Mouse (Mus musculus) embryonic stem cell, embryonic (primary cell): ENCODE measurements at regions not wholly inside any gene's neighbourhood (a gene's known extent, or its start where the extent isn't known, plus 50 kb on each side); places are given as distances from the start of the nearest gene placed in this dataset.

ENCODE experiments used
- CTCF ChIA-PET, 4 experiments: fragments of 300-600 bp in 2 of 4; fragments of 350-600 bp in 2 of 4; sonication (Branson Sonifier 250); formaldehyde crosslinking; loops; one replicate each; lab custom pipeline; 2022; ENCODE audit warnings: inconsistent platforms in 2 of 4; lab: Charles Lee
- POLR2A ChIA-PET, 4 experiments: fragments of 300-600 bp in 2 of 4; fragments of 350-600 bp in 2 of 4; sonication (Branson Sonifier 250); formaldehyde crosslinking; loops; one replicate each; lab custom pipeline; 2022; ENCODE audit warnings: antibody characterized with exemption in 4 of 4, inconsistent platforms in 1 of 4; lab: Charles Lee

GRCm38 (mm10) chr4:31454898-31455297 lies 509.0 kb upstream of the Map3k7 start:
- CTCF ChIA-PET = no interaction called here
- POLR2A ChIA-PET = interaction anchor here in 1 of 4 experiments (0.7 kb wide), 1 partner anchor 123 kb away, joined by 3 read pairs; no protein-coding TSS in a partner anchor

DNA sequence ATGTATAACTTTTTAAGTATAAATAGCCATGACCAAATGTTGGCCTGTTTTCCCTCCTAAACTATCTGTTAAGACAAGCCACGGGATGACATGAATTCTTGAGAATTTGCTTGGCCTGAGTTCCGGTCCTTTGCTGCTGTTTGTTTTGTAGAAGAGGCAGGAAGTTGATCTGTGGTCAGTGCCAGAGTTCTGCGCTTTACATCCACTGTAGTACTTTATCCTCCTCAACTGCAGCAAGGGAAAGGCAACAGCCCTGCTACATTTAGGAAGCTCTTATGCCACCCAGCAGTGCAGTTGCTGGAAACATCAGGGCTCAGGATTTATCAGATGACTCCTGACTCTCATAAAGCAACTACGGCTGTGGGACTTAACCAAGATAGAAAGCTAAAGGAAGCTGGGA lies 508.4 kb upstream of the Map3k7 start:
- POLR2A ChIA-PET = interaction anchor here in 1 of 4 experiments (0.7 kb wide), 1 partner anchor 124 kb away, joined by 3 read pairs; no protein-coding TSS in a partner anchor

GRCm38 (mm10) chr4:31462456-31462855 lies 501.4 kb upstream of the Map3k7 start:
- ChIA-PET CTCF (no interaction called here), POLR2A (no interaction called here)

More for the DNA sequence above, 508.4 kb upstream of the Map3k7 start:
- CTCF ChIA-PET = interaction anchor here in 1 of 4 experiments (0.5 kb wide), 1 partner anchor 997 kb away, joined by 3 read pairs; no protein-coding TSS in a partner anchor

DNA sequence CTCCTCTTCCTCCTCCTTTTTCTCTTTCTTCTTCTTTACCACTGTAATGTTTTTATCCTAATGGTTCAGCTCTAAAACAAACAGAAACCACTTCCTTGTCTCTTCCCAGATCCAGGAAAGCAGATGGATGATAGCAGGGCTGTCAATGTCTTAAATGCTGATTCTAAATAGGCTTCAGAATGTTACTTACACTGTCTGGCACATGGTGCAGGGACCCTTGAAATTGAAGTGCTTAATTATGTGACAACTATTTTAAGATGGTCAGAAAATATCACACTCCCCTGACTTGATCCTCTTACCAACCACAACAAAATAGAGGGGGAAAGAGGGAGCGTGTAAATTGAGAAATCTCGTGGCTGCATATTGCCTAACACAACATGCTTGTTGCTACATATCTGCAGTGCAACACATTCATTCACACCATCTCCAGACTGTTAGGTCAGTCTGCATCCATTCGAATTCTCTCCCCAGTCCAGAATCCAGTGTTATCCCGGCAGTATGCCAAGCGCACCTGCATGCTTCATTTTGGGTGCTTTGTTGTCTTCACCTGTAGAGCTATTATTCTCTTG lies 500.7 kb upstream of the Map3k7 start:
- ChIA-PET POLR2A (no interaction called here), CTCF (no interaction called here)

GRCm38 (mm10) chr4:31468306-31468705 lies 495.6 kb upstream of the Map3k7 start:
- ChIA-PET CTCF (interaction anchor here in 1 of 4 experiments (0.6 kb wide), 1 partner anchor 468 kb away, joined by 5 read pairs; no protein-coding TSS in a partner anchor), POLR2A (interaction anchor here in 1 of 4 experiments (0.6 kb wide), 1 partner anchor 109 kb away, joined by 3 read pairs; no protein-coding TSS in a partner anchor)

DNA sequence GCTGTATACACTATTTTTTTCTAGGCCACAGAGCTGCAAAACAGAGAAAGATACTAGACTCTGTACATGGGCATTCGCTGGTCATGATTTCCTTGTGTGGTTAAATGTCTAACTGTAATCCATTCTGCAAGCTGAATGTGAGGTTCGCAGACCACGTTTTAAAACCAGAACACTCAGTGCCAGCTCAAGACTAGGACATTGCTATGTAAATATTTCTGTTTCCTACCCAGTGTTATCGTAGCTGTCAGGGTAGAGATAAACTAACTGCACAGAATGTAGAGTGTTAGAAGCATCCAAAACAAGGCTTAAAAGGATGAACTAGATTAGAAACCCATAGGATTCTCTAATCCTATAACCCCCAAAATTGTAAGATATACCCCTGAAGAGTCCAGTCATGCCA lies 494.1 kb upstream of the Map3k7 start:
- ChIA-PET CTCF (no interaction called here), POLR2A (no interaction called here)

- POLR2A ChIA-PET = no interaction called here
- CTCF ChIA-PET = no interaction called here
Measured at GRCm38 (mm10) chr4:31492535-31492934, 471.4 kb upstream of the Map3k7 start.

DNA sequence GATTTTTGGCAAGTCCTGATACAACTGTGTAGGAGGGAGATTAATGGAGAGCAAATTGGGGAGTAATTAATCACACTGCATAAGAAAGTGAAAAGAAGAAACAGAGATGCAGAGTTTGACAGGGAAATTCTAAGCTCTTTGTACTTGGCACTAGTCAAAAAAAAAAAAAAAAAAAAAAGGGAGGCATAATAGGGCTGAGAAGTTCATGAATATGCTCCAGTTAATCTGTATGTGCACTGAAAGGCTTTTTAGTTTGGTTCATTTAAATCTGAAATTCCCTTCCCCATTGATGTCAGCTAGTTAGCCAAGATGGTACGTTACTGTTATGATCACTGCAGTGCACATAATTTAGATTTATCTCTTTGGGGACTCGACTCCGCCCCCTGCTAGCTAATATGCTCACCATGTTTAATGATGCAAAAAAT lies 470.8 kb upstream of the Map3k7 start:
- CTCF ChIA-PET = no interaction called here
- POLR2A ChIA-PET = no interaction called here

GRCm38 (mm10) chr4:31499888-31500287 lies 464.0 kb upstream of the Map3k7 start:
- CTCF ChIA-PET = no interaction called here

GRCm38 (mm10) chr4:31500432-31500831 lies 463.5 kb upstream of the Map3k7 start:
- ChIA-PET CTCF (no interaction called here), POLR2A (no interaction called here)

More at GRCm38 (mm10) chr4:31499888-31500287, 464.0 kb upstream of the Map3k7 start:
- POLR2A ChIA-PET = no interaction called here

GRCm38 (mm10) chr4:31525638-31526207 lies 438.2 kb upstream of the Map3k7 start:
- ChIA-PET CTCF (no interaction called here), POLR2A (no interaction called here)

- ChIA-PET CTCF (no interaction called here), POLR2A (no interaction called here)
Measured at GRCm38 (mm10) chr4:31536811-31537210, 427.1 kb upstream of the Map3k7 start.

GRCm38 (mm10) chr4:31553780-31554394 lies 410.0 kb upstream of the Map3k7 start:
- POLR2A ChIA-PET = interaction anchor here in 1 of 4 experiments (0.5 kb wide), 1 partner anchor 161 kb away, joined by 3 read pairs; no protein-coding TSS in a partner anchor

DNA sequence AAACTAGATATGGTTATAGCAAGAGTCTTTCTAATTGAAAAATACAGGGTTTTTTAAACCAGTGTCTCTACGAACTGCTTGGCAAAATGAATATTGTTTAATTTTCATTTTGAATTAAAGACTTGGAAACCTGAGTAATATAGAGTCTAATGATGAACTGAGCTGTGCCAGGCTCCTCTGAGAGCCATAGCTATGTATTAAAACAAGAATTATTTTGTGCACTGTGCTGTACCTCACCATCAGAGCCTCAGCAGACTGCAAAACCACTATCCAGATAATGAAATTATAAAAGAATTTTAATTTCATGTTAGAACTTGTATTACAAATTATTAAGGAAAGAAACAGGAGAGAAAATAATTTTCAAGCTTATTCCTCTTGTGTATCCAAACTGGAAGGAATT lies 408.8 kb upstream of the Map3k7 start:
- ChIA-PET POLR2A (interaction anchor here in 1 of 4 experiments (0.7 kb wide), 1 partner anchor 295 kb away, joined by 3 read pairs; no protein-coding TSS in a partner anchor), CTCF (interaction anchor here in 1 of 4 experiments (0.6 kb wide), 1 partner anchor 1456 kb away, joined by 3 read pairs; no protein-coding TSS in a partner anchor)

More at GRCm38 (mm10) chr4:31553780-31554394, 410.0 kb upstream of the Map3k7 start:
- CTCF ChIA-PET = interaction anchor here in 1 of 4 experiments (0.8 kb wide), 1 partner anchor 8 kb away, joined by 3 read pairs; no protein-coding TSS in a partner anchor

DNA sequence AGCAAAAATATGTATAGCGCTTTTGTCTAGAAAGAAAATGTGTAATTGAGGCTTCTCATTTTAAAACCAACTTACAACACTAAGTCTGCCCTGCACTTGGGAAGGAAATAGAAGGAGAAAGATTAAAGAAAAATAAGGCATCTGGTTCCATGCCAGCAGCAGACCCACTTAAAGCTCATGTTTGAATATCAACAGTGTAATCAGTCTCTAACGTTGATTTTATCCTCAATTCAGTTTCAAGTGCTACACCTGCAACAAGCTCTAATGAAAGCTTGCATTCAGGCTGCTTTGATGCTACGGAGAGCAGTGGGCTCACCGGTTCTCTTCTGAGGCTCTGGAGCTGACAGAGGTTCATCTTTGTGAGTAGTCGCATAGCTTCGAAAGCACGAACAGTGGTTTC lies 406.6 kb upstream of the Map3k7 start:
- ChIA-PET POLR2A (no interaction called here), CTCF (no interaction called here)

DNA sequence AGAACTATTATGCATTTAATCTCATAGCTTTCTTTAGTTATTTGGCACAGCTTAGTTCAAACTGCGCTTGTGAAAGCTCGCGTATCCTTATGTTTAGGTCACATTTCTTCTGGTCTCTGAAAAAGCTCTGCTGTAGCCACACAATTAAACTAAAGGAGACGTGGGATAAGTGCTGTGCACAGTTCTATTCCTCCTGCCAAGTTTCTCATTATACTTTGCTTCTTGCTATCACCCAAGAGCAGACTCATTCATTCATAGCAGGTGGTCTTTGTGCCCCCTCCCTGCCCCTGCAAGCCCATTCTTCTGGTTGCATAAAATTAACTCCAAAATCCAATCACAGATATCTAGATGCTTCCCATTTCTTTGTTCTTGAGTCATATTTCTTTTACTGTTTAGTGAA lies 403.6 kb upstream of the Map3k7 start:
- ChIA-PET POLR2A (no interaction called here), CTCF (interaction anchor here in 1 of 4 experiments (0.6 kb wide), 1 partner anchor 690 kb away, joined by 4 read pairs; no protein-coding TSS in a partner anchor)

GRCm38 (mm10) chr4:31561183-31561582 lies 402.7 kb upstream of the Map3k7 start:
- ChIA-PET CTCF (interaction anchor here in 1 of 4 experiments (1.0 to 1.2 kb wide), 2 partner anchors 8 to 138 kb away, joined by 3 read pairs; no protein-coding TSS in a partner anchor), POLR2A (no interaction called here)

DNA sequence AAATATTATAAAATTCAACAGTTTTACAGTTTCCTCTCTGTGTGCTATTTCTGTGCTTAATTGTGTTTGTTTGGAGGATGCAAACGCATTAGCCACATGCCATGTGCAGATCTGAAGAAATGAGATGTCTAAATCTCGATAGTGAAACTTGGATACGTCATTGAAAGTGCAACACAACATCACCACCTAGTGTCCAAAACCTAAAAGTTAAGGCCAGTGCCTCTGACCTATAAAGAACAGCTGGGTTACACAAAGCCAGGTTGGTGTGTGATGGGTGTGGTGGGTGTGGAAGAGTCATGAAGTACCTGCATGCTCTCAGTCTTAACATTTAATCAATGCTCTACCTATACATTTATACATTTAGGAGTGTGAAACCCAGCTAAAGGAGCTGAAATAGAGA lies 402.1 kb upstream of the Map3k7 start:
- CTCF ChIA-PET = interaction anchor here in 2 of 4 experiments (0.6 to 1.2 kb wide), 3 partner anchors 9 to 143 kb away, joined by 3 read pairs; no protein-coding TSS in a partner anchor
- POLR2A ChIA-PET = no interaction called here

- POLR2A ChIA-PET = no interaction called here
- CTCF ChIA-PET = no interaction called here
Measured at GRCm38 (mm10) chr4:31566158-31566557, 397.7 kb upstream of the Map3k7 start.

- POLR2A ChIA-PET = no interaction called here
- CTCF ChIA-PET = no interaction called here
Measured at GRCm38 (mm10) chr4:31566834-31567233, 397.1 kb upstream of the Map3k7 start.
